Mouse (Mus musculus) intestine, postnatal 0 days (tissue): Measurements from ENCODE around the gene Idh3b. TPM values are rescaled to one million over a fixed set of nuclear protein-coding genes. Genes with fewer than 3 reads are reported as not detected.
A peak's percentile ranks its signal among the peaks of the same experiment; 100 is the strongest.

Experiments
- ATAC-seq: fragments of 200-750 bp; cut with Nextera tagmentation; 2 replicates; pipeline ENCODE4 v1.8.0; 2017; ENCODE audit warnings: mild to moderate bottlenecking, moderate TSS enrichment, moderate library complexity
- H3K27ac ChIP-seq: fragments of 300-500 bp; sonication (generic); 2 replicates; pipeline ENCODE4 v1.5.1; 2014; ENCODE audit warnings: mild to moderate bottlenecking, low read depth, low read length, moderate library complexity
- H3K27me3 ChIP-seq: fragments of 300-500 bp; sonication (generic); replicated peaks from 2 replicates; pipeline ENCODE4 v1.6.1; 2014; ENCODE audit warnings: low read length, mixed read lengths; ENCODE audit not compliant: control insufficient read depth, insufficient read depth
- H3K36me3 ChIP-seq: fragments of 300-500 bp; sonication (generic); 2 replicates; pipeline ENCODE4 v1.6.1; 2014; ENCODE audit warnings: mild to moderate bottlenecking, moderate library complexity; ENCODE audit not compliant: control insufficient read depth, insufficient read depth
- H3K4me1 ChIP-seq: fragments of 300-500 bp; sonication (generic); replicated peaks from 2 replicates; pipeline ENCODE4 v1.6.1; 2014; ENCODE audit warnings: antibody characterized with exemption, low read length, mixed read lengths; ENCODE audit not compliant: control insufficient read depth, insufficient read depth
- H3K4me2 ChIP-seq: fragments of 300-500 bp; sonication (generic); replicated peaks from 2 replicates; pipeline ENCODE4 v1.6.1; 2014; ENCODE audit warnings: low read depth, mild to moderate bottlenecking, moderate library complexity
- H3K4me3 ChIP-seq: fragments of 300-500 bp; sonication (generic); 2 replicates; pipeline ENCODE4 v1.5.1; 2014; ENCODE audit warnings: low read depth, low read length
- H3K9ac ChIP-seq: fragments of 300-500 bp; sonication (generic); 2 replicates; pipeline ENCODE4 v1.6.1; 2014; ENCODE audit warnings: mild to moderate bottlenecking, low read depth, low read length
- H3K9me3 ChIP-seq: fragments of 300-500 bp; sonication (generic); 2 replicates; pipeline ENCODE4 v1.6.1; 2016; ENCODE audit warnings: mixed run types; ENCODE audit not compliant: control insufficient read depth
- CTCF ChIP-seq: sonication (generic); IDR thresholded peaks from 2 replicates; pipeline ENCODE4 v1.5.1; 2016; ENCODE audit warnings: low read depth, mild to moderate bottlenecking, control low read depth, antibody characterized with exemption, moderate library complexity
- WGBS: fragments of 180-500 bp; shearing (Covaris S2); extraction: QIAGEN DNeasy Blood & Tissue Kit; methylation state at CpG from one replicate; pipeline ENCODE4 v1.1.7; 2014; 5-methylcytosine and 5-hydroxymethylcytosine counted together
- polyA plus RNA-seq: library from polyadenylated mRNA; unstranded; fragments of >200 nt; fragmentation: Nextera tagmentation; extraction: Ambion mirVana; gene quantifications from 2 replicates; pipeline ENCODE4 v1.2.1, GENCODE M21; 2015

The Idh3b gene
- polyA plus RNA-seq, 1 experiment from 2014 or later = 148 TPM

- no peaks in the 10 kb centered on the region for H3K36me3 ChIP-seq
- H3K4me1 ChIP-seq = peaks cover 3% of the 10 kb centered on the region; the same call in 1 of the 2 replicates
- no peak overlapping the region for H3K4me3 ChIP-seq
- no peak overlapping the region for H3K9ac ChIP-seq
- ATAC-seq = no peak
- no peak for TF ChIP-seq CTCF
- no peaks in the 10 kb centered on the region for H3K9me3 ChIP-seq
- H3K4me2 ChIP-seq = no peak overlapping the region
- WGBS = 33% methylated on average over 4 of the region's 4 CpGs
- H3K27me3 ChIP-seq = peaks cover 13% of the 10 kb centered on the region; the same call in 1 of the 2 replicates
- no peak overlapping the region for H3K27ac ChIP-seq
These were observed 4.7 kb upstream of the Idh3b start for GRCm38 (mm10) chr2:130289086-130289485.

GRCm38 (mm10) chr2:130280818-130281217 lies 3.5 kb downstream of the Idh3b start:
- no peak overlapping the region for H3K9ac ChIP-seq
- no peak for ATAC-seq
- H3K4me1 ChIP-seq = peaks cover 3% of the 10 kb centered on the region; the same call in 1 of the 2 replicates
- H3K9me3 ChIP-seq = no peaks in the 10 kb centered on the region
- H3K27ac ChIP-seq = no peak overlapping the region
- H3K36me3 ChIP-seq = peaks cover 55% of the 10 kb centered on the region
- WGBS = 70% methylated on average over 4 of the region's 4 CpGs
- no peak for TF ChIP-seq CTCF
- H3K4me3 ChIP-seq = no peak overlapping the region
- H3K4me2 ChIP-seq = no peak overlapping the region
- H3K27me3 ChIP-seq = no peaks in the 10 kb centered on the region

DNA sequence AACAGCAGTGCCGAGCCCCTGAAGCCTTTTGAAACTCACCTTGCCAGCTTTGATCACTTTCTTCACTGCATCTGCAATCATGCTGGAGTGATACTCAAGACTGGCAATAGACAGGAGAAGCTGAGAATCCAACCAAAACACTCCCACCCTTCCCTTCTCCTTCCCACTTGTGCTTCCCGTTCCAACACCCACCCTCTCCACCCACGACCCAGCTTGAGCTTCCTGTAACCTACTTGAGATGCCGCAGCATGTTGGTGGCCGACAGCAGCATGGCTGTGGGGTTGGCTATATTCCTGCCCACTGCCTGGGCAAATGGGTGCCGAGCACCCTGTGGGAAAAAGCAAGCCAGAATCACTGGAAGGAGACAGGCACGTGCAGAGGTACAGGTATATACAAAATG lies 4.1 kb downstream of the Idh3b start:
- H3K9me3 ChIP-seq = no peaks in the 10 kb centered on the region
- H3K9ac ChIP-seq = no peak overlapping the region
- H3K4me1 ChIP-seq = peaks cover 6% of the 10 kb centered on the region; the same call in 1 of the 2 replicates
- ATAC-seq = no peak
- H3K4me2 ChIP-seq = no peak overlapping the region
- peaks cover 55% of the 10 kb centered on the region for H3K36me3 ChIP-seq
- 58% methylated on average over 7 of the region's 7 CpGs for WGBS
- TF ChIP-seq CTCF = no peak
- no peaks in the 10 kb centered on the region for H3K27me3 ChIP-seq
- no peak overlapping the region for H3K27ac ChIP-seq
- H3K4me3 ChIP-seq = no peak overlapping the region

- Histone ChIP-seq H3K4me3 (no peak overlapping the region), H3K9me3 (no peaks in the 10 kb centered on the region), H3K4me1 (peaks cover 3% of the 10 kb centered on the region; the same call in 1 of the 2 replicates), H3K27ac (no peak overlapping the region), H3K9ac (no peak overlapping the region), H3K36me3 (peaks cover 55% of the 10 kb centered on the region), H3K4me2 (no peak overlapping the region), H3K27me3 (no peaks in the 10 kb centered on the region)
- TF ChIP-seq CTCF = no peak
- ATAC-seq = no peak
- 38% methylated on average over 8 of the region's 8 CpGs for WGBS
These were observed 4.7 kb downstream of the Idh3b start for GRCm38 (mm10) chr2:130279600-130280091.

- H3K27me3 ChIP-seq = no peaks in the 10 kb centered on the region
- peaks cover 41% of the 10 kb centered on the region for H3K36me3 ChIP-seq
- no peak overlapping the region; the same call in 1 of the 2 replicates for H3K27ac ChIP-seq
- peak overlapping the region; percentile 67 for H3K4me2 ChIP-seq
- WGBS = 38% methylated on average over 6 of the region's 6 CpGs
- peak; percentile 81 for TF ChIP-seq CTCF
- no peaks in the 10 kb centered on the region for H3K9me3 ChIP-seq
- H3K4me1 ChIP-seq = peaks cover 3% of the 10 kb centered on the region; the same call in 1 of the 2 replicates
- H3K4me3 ChIP-seq = peak overlapping the region; percentile 61
- H3K9ac ChIP-seq = no peak overlapping the region
- no peak for ATAC-seq
These were observed 8.7 kb downstream of the Idh3b start for GRCm38 (mm10) chr2:130275649-130276048.

DNA sequence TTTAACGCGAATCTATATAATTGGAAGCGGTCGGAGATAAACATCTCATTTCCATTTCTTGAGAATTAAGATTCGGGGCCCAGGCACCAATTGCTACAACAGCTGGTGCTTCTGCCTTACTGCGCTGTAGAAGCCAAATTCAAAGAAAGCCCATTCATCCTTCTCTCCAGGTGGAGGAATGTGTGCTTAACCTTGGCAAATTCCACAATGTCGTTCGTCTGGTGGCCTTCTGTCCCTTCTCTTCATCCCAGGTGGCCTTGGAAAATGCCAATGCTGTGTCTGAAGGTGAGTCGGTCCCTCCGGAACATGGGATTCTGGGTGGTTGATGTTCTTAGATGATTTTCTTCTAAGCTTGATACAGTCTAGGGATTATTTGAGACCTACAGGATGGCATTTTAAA lies 9.5 kb downstream of the Idh3b start:
- Histone ChIP-seq H3K9me3 (no peaks in the 10 kb centered on the region), H3K4me1 (peaks cover 3% of the 10 kb centered on the region; the same call in 1 of the 2 replicates), H3K36me3 (peaks cover 35% of the 10 kb centered on the region), H3K4me2 (peak overlapping the region; percentile 67), H3K9ac (peak overlapping the region; percentile 71), H3K27me3 (no peaks in the 10 kb centered on the region), H3K27ac (no peak overlapping the region), H3K4me3 (peak overlapping the region; percentile 61)
- WGBS = 0% methylated on average over 10 of the region's 10 CpGs
- ATAC-seq = no peak
- no peak for TF ChIP-seq CTCF
